Mouse (Mus musculus) stomach, embryonic 14.5 days (tissue): ENCODE data around the gene Pdzk1ip1. TPM values are rescaled to one million over a fixed set of nuclear protein-coding genes. Genes with fewer than 3 reads are reported as not detected.
A peak's percentile ranks its signal among the peaks of the same experiment; 100 is the strongest.

Source experiments
- ATAC-seq: fragments of 200-750 bp; cut with Nextera tagmentation; 2 replicates; pipeline ENCODE4 v1.8.0; 2017; ENCODE audit warnings: low read depth, moderate TSS enrichment; ENCODE audit not compliant: insufficient number of reproducible peaks, insufficient read depth, low FRiP score
- H3K27ac ChIP-seq: fragments of 300-500 bp; sonication (generic); 2 replicates; pipeline ENCODE4 v1.5.1; 2014; ENCODE audit warnings: mild to moderate bottlenecking, low read length, moderate library complexity, mixed read lengths
- H3K27me3 ChIP-seq: fragments of 300-500 bp; sonication (generic); 2 replicates; pipeline ENCODE4 v1.6.1; 2014; ENCODE audit warnings: low read length, control low read depth, mixed read lengths; ENCODE audit not compliant: control insufficient read depth, insufficient read depth
- H3K36me3 ChIP-seq: fragments of 300-500 bp; sonication (generic); 2 replicates; pipeline ENCODE4 v1.6.1; 2014; ENCODE audit warnings: mild to moderate bottlenecking, control low read depth, low read length, moderate library complexity, mixed read lengths; ENCODE audit not compliant: control insufficient read depth, insufficient read depth
- H3K4me1 ChIP-seq: fragments of 300-500 bp; sonication (generic); 2 replicates; pipeline ENCODE4 v1.6.1; 2014; ENCODE audit warnings: low read length, control low read depth, mixed read lengths; ENCODE audit not compliant: control insufficient read depth, insufficient read depth
- H3K4me2 ChIP-seq: fragments of 300-500 bp; sonication (generic); replicated peaks from 2 replicates; pipeline ENCODE4 v1.6.1; 2014; ENCODE audit warnings: low read depth, low read length, control low read depth
- H3K4me3 ChIP-seq: fragments of 300-500 bp; sonication (generic); 2 replicates; pipeline ENCODE4 v1.5.1; 2014; ENCODE audit warnings: low read depth, low read length, control low read depth
- H3K9ac ChIP-seq: fragments of 300-500 bp; sonication (generic); replicated peaks from 2 replicates; pipeline ENCODE4 v1.6.1; 2014; ENCODE audit warnings: low read depth, mild to moderate bottlenecking, control low read depth, low read length, moderate library complexity, mixed read lengths
- H3K9me3 ChIP-seq: fragments of 300-500 bp; sonication (generic); 2 replicates; pipeline ENCODE4 v1.6.1; 2016; ENCODE audit warnings: low read depth, low read length, control low read depth; ENCODE audit not compliant: control insufficient read depth
- WGBS: fragments of 180-500 bp; shearing (Covaris S2); extraction: QIAGEN DNeasy Blood & Tissue Kit; methylation state at CpG from one replicate; pipeline ENCODE4 v1.1.7; 2014; 5-methylcytosine and 5-hydroxymethylcytosine counted together
- polyA plus RNA-seq: library from polyadenylated mRNA; unstranded; fragments of >200 nt; fragmentation: Nextera tagmentation; extraction: Ambion mirVana; gene quantifications from 2 replicates; pipeline ENCODE4 v1.2.1, GENCODE M21; 2014

Gene Pdzk1ip1
- polyA plus RNA-seq, 1 experiment from 2014 or later = 43.8 TPM

DNA sequence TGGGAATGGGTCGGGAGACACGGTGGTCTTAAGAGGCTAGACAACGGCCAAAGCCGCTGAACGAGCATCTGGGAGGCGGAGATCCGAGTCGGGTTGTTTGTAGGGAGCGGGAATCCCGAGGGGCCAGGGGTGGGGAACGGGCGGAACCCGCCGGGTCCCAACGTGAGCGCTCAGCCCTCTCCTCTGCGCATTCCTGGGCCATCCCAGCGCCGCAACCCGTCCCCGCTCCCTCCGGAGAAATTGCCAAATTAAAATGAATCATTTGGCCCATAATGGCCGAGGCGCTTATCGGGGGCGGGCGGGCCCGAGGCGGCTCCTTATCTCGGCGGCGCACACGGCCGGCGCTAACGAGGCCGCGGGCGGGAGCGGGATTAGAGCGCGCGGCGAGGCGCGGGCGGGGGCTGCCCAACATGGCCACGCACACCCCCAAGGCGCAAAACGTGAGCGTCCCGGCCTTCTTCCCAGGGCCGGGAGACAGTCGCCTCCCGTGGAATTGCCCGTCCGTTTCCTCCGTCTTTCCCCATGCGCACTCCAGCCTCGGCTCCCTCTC is 32.1 kb upstream of the Pdzk1ip1 start, which contains the start of gene Tal1:
TSS of gene Tal1 (plus strand) at position 56 of the 550 bp plus-strand sequence.
- Histone ChIP-seq H3K27ac (peak within 1 kb of the TSS; percentile 44; the same call in 1 of the 2 replicates), H3K36me3 (no peaks in the 10 kb centered on the region), H3K4me3 (peak within 1 kb of the TSS; percentile 34), H3K27me3 (peaks cover 62% of the 10 kb centered on the region), H3K4me1 (peaks cover 13% of the 10 kb centered on the region), H3K9ac (no peak within 1 kb of the TSS), H3K4me2 (peak within 1 kb of the TSS; percentile 54), H3K9me3 (no peaks in the 10 kb centered on the region)
- under 1% methylated on average over 58 of the region's 60 CpGs for WGBS
- peak; percentile 56; the same call in 1 of the 2 replicates for ATAC-seq

DNA sequence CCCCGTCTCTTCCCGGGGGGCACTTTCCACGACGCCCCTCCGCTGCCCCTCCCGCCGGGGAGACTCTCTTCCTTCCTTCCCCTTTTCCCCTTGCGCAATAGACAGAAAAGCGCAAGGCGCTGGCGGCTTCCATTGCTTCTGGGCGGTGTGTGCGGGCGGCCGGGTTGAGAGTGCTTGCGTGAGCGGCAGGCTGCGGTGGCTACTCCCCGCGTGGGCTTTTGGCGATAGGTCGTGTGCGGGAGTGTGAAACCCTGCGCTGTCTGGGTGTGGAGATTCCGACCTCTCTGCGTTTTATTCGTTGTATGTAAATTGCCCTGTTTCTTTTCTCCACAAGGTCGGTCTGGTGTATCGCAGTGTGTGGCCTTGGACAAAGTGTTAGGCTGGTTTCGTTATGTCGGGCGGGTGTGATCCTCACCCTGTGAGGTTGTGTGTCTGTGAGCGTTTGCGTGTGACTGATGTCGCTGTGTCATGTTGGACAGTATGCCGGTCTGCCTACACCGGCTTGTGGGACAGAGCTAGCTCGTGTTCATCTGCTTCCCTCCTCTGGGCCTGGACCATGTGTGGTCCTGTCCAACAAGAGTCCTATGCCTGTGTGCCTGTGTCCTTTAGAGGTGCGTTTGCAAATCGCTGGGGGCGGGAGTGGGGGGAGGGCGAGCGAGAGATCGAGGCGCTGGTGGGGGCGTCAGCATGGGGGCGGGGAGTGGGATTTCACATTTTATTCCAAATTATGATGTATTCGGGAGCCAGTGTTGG is 31.4 kb upstream of the Pdzk1ip1 start:
- under 1% methylated on average over 48 of the region's 48 CpGs for WGBS
- Histone ChIP-seq H3K4me1 (peaks cover 13% of the 10 kb centered on the region), H3K9me3 (no peaks in the 10 kb centered on the region), H3K27ac (peak overlapping the region; percentile 44; the same call in 1 of the 2 replicates), H3K9ac (no peak overlapping the region), H3K36me3 (no peaks in the 10 kb centered on the region), H3K4me3 (peak overlapping the region; percentile 34), H3K4me2 (peak overlapping the region; percentile 54), H3K27me3 (peaks cover 61% of the 10 kb centered on the region)
- ATAC-seq = peak; percentile 31; the same call in 1 of the 2 replicates

DNA sequence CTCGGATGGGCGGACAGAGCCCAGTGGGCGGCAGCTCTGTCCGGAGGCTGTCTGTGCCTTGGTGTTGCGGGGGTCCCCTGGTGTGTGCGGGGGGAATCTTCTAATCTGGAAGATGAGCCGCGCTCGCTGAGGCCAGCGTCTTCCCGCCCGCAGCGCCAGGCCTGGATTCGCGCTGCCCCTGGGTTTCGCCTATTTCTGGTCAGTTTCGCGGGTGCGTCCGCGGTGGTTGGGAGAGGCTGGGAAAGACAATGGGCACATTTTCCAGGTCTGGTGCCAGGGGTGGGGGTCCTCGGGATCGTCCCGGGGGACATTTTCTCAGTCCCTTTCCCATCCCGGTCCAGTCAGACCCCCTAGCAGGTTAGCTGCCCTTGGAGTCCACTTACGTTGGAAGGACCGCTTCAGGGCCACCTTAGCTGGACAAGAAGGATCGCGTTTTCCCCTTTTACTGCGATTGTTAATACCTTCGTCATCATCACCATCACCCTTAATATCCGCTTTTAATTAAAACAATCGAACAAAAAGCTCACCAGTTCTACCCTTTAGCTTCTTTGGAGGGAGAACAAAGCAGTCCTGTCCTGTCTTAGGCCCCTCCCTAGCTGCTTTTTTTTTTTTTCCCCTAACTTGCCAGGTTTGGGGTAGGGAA is 30.7 kb upstream of the Pdzk1ip1 start:
- H3K36me3 ChIP-seq = no peaks in the 10 kb centered on the region
- H3K27me3 ChIP-seq = peaks cover 63% of the 10 kb centered on the region
- no peaks in the 10 kb centered on the region for H3K9me3 ChIP-seq
- WGBS = 1% methylated on average over 33 of the region's 33 CpGs
- H3K4me2 ChIP-seq = no peak overlapping the region
- ATAC-seq = no peak
- H3K27ac ChIP-seq = peak overlapping the region; percentile 44; the same call in 1 of the 2 replicates
- peak overlapping the region; percentile 34; the same call in 1 of the 2 replicates for H3K4me3 ChIP-seq
- H3K4me1 ChIP-seq = peaks cover 12% of the 10 kb centered on the region
- no peak overlapping the region for H3K9ac ChIP-seq

DNA sequence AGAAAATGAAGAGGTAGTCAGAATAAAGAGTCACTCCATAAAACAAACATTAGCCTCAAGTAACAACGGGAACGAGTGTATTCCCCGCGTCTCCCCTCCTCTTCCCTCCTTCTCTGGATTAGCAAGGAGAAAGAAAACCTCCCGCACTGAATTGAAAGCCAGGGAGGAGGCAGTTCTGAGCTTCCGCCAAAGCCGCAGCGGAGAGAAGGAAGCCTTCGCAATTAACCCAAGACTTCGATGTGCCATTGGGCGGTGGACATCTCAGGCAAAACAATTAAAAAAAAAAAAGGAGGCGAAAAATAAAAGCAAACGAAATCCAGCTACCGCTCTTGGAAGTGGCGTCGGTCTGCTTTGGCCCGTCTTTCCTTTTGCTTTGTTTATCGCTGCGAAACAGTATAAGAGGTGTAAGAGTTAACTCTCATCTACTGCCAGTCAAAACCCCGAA is 30.2 kb upstream of the Pdzk1ip1 start:
- Histone ChIP-seq H3K9ac (no peak overlapping the region), H3K27me3 (peaks cover 67% of the 10 kb centered on the region)

DNA sequence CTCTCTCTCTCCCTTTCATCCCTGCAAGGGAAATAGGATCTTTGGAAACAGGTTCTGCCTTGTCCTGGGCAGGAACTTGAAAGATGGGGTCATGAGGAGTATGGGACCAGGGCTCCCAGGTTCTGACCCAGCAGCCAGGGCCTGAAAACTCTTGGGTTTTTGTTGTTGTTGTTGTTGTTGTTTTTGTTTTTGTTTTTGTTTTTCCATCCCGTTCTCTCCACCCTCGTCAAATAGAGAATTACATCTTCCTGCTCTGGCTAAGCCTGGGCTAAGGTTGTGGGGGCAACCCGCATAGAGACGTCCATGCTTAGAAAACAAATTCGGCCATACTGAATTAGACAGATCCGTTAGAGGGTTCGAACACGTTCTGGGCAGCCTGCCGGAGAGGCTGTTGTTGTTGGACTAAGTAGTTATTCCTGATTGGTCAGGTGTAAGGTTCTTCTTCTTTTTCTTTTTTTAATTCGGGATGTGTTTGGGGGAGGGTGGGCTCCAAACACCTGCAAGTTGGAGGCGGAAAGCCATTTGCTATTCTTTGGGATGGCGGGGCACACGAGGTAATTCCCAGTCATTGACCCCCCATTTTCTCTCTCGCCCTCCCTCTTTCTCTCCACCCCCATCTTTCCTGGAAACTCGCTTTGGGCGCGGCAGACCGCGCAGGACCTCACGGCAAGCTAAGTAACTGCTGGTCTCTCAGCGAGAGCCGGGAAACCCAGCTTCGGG is 29.5 kb upstream of the Pdzk1ip1 start:
- no peak overlapping the region for H3K9ac ChIP-seq
- H3K36me3 ChIP-seq = no peaks in the 10 kb centered on the region
- peaks cover 66% of the 10 kb centered on the region for H3K27me3 ChIP-seq
- WGBS = 3% methylated on average over 23 of the region's 23 CpGs
- no peak for ATAC-seq
- H3K4me1 ChIP-seq = peaks cover 12% of the 10 kb centered on the region
- H3K4me2 ChIP-seq = no peak overlapping the region
- H3K27ac ChIP-seq = no peak overlapping the region
- H3K4me3 ChIP-seq = no peak overlapping the region; the same call in 1 of the 2 replicates
- no peaks in the 10 kb centered on the region for H3K9me3 ChIP-seq

More for the DNA sequence above, 30.2 kb upstream of the Pdzk1ip1 start:
- H3K9me3 ChIP-seq = no peaks in the 10 kb centered on the region
- WGBS = 2% methylated on average over 20 of the region's 20 CpGs
- peak overlapping the region; percentile 34; the same call in 1 of the 2 replicates for H3K4me3 ChIP-seq
- no peak overlapping the region for H3K27ac ChIP-seq
- H3K4me1 ChIP-seq = peaks cover 12% of the 10 kb centered on the region
- ATAC-seq = no peak
- H3K4me2 ChIP-seq = no peak overlapping the region
- H3K36me3 ChIP-seq = no peaks in the 10 kb centered on the region

DNA sequence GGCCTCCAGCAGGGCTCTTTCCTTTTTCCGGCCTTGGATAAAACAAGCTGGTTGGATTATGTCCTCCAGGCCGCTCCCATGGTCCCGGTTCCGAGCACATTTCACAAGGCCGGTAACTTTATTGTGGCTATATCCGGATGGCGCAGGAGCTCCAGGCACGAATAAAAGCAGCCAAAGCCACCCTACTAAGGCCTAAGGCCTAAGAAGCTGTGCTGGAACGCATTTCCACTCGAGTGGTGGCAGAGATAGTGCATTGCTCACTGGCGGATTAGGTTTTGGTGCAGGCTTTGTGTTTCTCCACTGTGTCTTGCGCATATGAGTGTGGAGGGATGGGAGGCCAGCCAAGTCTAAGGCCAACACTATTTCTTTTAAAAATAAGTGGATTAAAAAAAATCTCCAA is 28.6 kb upstream of the Pdzk1ip1 start:
- no peak for ATAC-seq

DNA sequence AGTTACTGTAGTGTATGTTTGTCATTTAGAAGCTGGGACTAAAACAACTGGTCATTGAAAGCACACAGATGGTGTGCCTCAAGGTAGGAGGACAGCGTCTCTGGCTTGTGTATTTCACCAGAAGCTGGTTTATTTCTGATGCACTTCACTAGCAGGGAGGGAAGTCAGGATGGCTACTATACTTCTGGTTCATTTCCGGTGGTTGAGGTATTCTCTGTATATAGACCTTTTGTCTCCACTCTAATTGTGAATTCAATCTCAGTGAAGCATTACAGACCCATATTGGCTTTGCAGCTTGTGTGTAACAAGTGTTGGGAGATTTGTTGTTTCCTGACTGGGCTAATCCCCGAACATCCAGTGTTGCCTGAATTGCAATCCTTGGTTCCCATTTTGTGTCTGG is 27.8 kb upstream of the Pdzk1ip1 start:
- H3K9me3 ChIP-seq = no peaks in the 10 kb centered on the region
- peaks cover 12% of the 10 kb centered on the region for H3K4me1 ChIP-seq
- no peak overlapping the region for H3K27ac ChIP-seq
- no peaks in the 10 kb centered on the region for H3K36me3 ChIP-seq
- H3K4me2 ChIP-seq = no peak overlapping the region
- no peak overlapping the region for H3K4me3 ChIP-seq
- no peak overlapping the region for H3K9ac ChIP-seq
- no peak for ATAC-seq
- H3K27me3 ChIP-seq = peaks cover 71% of the 10 kb centered on the region
- 20% methylated on average over 3 of the region's 3 CpGs for WGBS

More for the DNA sequence above, 28.6 kb upstream of the Pdzk1ip1 start:
- Histone ChIP-seq H3K4me2 (no peak overlapping the region), H3K27ac (no peak overlapping the region), H3K27me3 (peaks cover 71% of the 10 kb centered on the region), H3K9me3 (no peaks in the 10 kb centered on the region), H3K9ac (no peak overlapping the region), H3K4me1 (peaks cover 12% of the 10 kb centered on the region), H3K4me3 (no peak overlapping the region), H3K36me3 (no peaks in the 10 kb centered on the region)
- 10% methylated on average over 12 of the region's 12 CpGs for WGBS

DNA sequence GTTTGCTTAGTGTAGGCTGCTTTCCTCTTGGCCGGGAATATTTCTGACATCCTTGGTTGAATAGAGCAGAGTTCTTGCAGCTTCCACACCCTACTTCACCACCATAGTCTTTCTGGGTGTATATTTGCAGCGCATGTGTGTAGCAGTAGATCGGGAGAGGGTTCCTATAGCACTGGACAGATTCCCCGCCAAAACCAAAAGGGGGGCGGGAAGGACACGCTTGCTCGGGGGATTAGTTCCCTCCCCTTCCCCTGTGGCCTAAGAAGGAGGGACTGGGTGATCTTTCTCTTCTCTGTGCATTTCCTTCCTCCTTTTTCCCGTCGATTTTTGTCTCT is 26.0 kb upstream of the Pdzk1ip1 start:
- 0 out of 2 replicates have a peak, but pooled peaks cover 3% of the 10 kb centered on the region for H3K4me1 ChIP-seq
- no peaks in the 10 kb centered on the region for H3K36me3 ChIP-seq
- 0 out of 2 replicates have a peak, but pooled peaks have one; percentile 24 for ATAC-seq
- peak overlapping the region; percentile 44; the same call in 1 of the 2 replicates for H3K4me3 ChIP-seq
- H3K27me3 ChIP-seq = peaks cover 71% of the 10 kb centered on the region
- H3K9ac ChIP-seq = no peak overlapping the region
- WGBS = under 1% methylated on average over 9 of the region's 9 CpGs
- no peaks in the 10 kb centered on the region for H3K9me3 ChIP-seq
- peak overlapping the region; percentile 91 for H3K4me2 ChIP-seq
- no peak overlapping the region for H3K27ac ChIP-seq
